Mouse (Mus musculus) ovary, postnatal 14 days (tissue): ENCODE measurements around the gene Eva1c.
A peak's percentile ranks its signal among the peaks of the same experiment; 100 is the strongest.

Experiments used
- DNase-seq: peaks from one replicate; pipeline ENCODE4 v3.0.0; 2022; ENCODE audit warnings: low spot score

Eva1c gene

GRCm38 (mm10) chr16:90921471-90922159 lies 95.1 kb downstream of the Eva1c start:
- DNase-seq: no peak

DNA sequence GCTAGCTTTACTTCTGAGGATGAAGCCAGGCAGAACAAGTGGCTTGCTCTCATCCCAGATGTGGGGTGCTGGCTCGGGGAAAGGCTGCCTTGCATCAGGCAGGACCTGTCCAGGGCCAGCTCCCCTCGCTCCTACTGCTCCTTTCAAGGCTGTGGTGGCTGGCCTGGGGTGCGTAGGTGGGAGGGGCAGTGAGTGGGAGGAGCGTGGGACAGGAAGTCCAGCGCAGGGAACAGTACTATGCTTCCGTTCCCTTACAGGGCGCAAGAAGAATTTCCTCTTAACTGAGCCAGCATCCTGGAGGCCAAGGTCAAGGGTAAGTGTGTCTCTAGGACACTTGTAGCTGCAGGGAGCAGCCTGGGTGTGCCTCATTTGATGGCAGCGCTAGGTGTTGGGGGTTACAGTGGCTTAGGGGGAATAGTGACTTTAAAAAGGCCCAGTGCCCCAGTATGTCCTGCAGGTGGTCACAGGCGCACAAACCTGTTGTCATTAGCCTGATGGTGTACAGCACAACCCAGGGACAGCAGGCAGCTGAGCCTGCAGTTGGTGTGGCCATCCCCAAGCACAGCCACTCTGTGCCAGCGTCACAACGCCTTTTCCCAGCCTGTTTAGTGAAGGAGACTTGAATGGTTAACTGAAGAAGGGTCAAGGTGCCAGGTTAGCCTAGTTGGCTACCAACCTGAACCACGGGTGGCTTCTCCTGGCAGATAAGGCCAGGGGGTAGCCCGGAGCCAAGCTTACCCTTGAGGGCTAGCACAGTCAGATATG lies 98.3 kb downstream of the Eva1c start:
- no peak for DNase-seq

GRCm38 (mm10) chr16:90925461-90925860 lies 98.9 kb downstream of the Eva1c start:
- DNase-seq: peak; percentile 52

GRCm38 (mm10) chr16:90927446-90927845 lies 100.9 kb downstream of the Eva1c start:
- DNase-seq: no peak

DNA sequence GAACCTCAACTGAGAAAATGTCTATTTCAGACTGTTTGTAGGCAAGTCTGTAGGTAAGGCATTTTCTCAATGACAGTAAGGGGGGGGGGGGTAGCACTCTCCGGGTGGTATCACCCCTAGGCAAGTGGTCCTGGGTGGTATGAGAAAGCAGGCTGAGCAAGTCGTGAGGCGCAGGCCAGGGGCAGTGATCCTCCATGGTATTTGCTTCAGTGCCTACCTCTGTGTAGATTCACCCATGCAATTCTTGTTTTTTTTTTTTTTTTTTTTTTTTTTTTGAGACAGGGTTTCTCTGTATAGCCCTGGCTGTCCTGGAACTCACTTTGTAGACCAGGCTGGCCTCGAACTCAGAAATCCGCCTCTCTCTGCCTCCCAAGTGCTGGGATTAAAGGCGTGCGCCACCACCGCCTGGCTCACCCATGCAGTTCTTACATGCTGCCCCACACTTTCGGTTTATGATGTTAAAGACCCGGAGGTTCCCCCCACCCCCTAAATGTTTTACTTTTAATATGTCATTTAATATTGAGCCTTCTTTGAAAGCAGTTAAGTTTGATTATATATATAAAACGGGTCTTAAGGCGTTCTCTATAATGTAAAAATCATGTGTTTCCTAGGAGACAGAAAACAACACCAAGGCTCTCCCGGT lies 107.1 kb downstream of the Eva1c start:
- DNase-seq: no peak

- DNase-seq: peak; percentile 44
Observed at GRCm38 (mm10) chr16:90934193-90934686, 107.7 kb downstream of the Eva1c start.

DNA sequence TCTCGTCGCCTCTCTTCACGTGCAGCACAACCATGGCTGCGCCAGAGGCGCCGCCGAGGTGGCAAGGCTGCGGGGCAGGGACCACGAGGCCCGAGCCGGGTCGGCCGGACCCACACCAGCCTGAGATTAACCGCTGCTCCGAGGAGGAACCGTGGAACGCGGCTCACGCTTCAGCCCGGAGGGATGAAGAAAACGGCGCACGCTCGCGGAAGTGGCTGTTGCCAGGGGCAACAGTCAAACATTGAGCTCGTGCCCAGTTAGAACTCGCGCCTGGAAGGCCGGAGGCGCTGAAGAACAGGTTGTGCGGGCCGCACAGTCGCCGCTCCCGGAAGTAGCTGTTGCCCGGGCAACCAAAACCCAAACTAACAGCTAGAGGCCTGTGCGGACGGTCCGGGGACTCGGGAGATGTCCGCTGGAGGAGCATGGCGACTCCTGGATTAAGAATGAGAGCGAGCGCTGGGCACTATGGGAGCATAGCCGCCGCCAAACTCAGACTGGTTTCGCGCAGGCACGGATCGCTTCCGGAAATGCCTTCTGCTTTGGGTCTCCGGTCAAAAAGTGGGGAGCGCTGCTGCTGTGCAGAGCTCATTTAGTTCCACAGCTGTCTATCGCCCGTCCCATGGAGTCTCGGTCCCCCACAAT lies 108.3 kb downstream of the Eva1c start, which contains the start of gene Cfap298:
Cfap298 (minus strand) TSS at position 428 of the 642 bp plus-strand sequence.
- peak; percentile 91 for DNase-seq

GRCm38 (mm10) chr16:90941246-90941645 lies 114.7 kb downstream of the Eva1c start:
- no peak for DNase-seq

GRCm38 (mm10) chr16:90946977-90947376 lies 120.5 kb downstream of the Eva1c start:
- DNase-seq: no peak

GRCm38 (mm10) chr16:90950354-90950963 lies 123.9 kb downstream of the Eva1c start:
- DNase-seq: no peak

- no peak for DNase-seq
Observed at GRCm38 (mm10) chr16:90953147-90953546, 126.6 kb downstream of the Eva1c start.

- DNase-seq: no peak
Observed at GRCm38 (mm10) chr16:90953770-90954169, 127.3 kb downstream of the Eva1c start.
